Comparison of ENCODE assay signal across 30 mouse cellular contexts in genomic region chr12:86010656-86011055, GRCm38 (mm10).
DNase-seq lines count a peak whose midpoint lies in the region; ATAC-seq and TF ChIP-seq lines count a peak whose summit lies in the region.
"Had no signal": no experiment of that assay in that cellular context is flagged by ENCODE, and none has a peak within 500 bp of the region (broad histone marks: within the 10 kb centered on the region; RNA-seq: fewer than 3 reads in every experiment).

No protein-coding gene starts in this region.

- no peak for TF ChIP-seq CTCF in embryonic fibroblast, embryonic 13.5 days (IDR thresholded peaks at IDR 0.05; ENCODE audit: borderline replicate concordance, insufficient read depth, low read length)

- no peak for TF ChIP-seq POLR2A in embryonic fibroblast, embryonic 13.5 days (IDR thresholded peaks at IDR 0.05; ENCODE audit: low read depth, low read length)

- H3K9ac ChIP-seq in limb, embryonic 12.5 days (replicated peaks), result no peak overlapping the region
- H3K9ac ChIP-seq in embryonic facial prominence, embryonic 13.5 days, result no peak overlapping the region
- H3K9ac ChIP-seq in intestine, embryonic 16.5 days (ENCODE audit: low read depth, low read length), result no peak overlapping the region
- H3K9ac ChIP-seq: forebrain, embryonic 13.5 days; heart, embryonic 13.5 days; hindbrain, embryonic 14.5 days had no signal

- no peak for ATAC-seq in limb, embryonic 12.5 days (ENCODE audit: insufficient number of reproducible peaks, insufficient read depth, low FRiP score, low TSS enrichment, low read depth)
- ATAC-seq in embryonic facial prominence, embryonic 13.5 days (ENCODE audit: insufficient number of reproducible peaks, insufficient read depth, low FRiP score, low TSS enrichment, low read depth), result no peak
- ATAC-seq in intestine, embryonic 16.5 days, result no peak
- ATAC-seq: activated CD4-positive, CD25-positive, alpha-beta regulatory T cell, adult 4 months; CD4-positive, CD25-positive, alpha-beta regulatory T cell, adult 4 months; forebrain, embryonic 13.5 days; forebrain, embryonic 16.5 days; hindbrain, postnatal 0 days; inflammation-experienced regulatory T-cells, adult 6 months; intestine, postnatal 0 days had no signal

- H3K4me1 ChIP-seq in limb, embryonic 12.5 days (replicated peaks), result peaks cover 22% of the 10 kb centered on the region
- peaks cover 15% of the 10 kb centered on the region for H3K4me1 ChIP-seq in limb, embryonic 10.5 days
- H3K4me1 ChIP-seq in embryonic facial prominence, embryonic 13.5 days, result peaks cover 70% of the 10 kb centered on the region
- H3K4me1 ChIP-seq in embryonic fibroblast, embryonic 13.5 days (ENCODE audit: control insufficient read depth, insufficient read depth, low read length), result peaks cover 41% of the 10 kb centered on the region
- peaks cover 12% of the 10 kb centered on the region for H3K4me1 ChIP-seq in intestine, embryonic 16.5 days (ENCODE audit: control insufficient read depth, insufficient read depth, low read length)

- 66% methylated on average over 5 of the region's 5 CpGs for WGBS in limb, embryonic 12.5 days
- 91% methylated on average over 5 of the region's 5 CpGs for whole genome bisulfite sequencing in limb, embryonic 10.5 days
- WGBS in embryonic facial prominence, embryonic 13.5 days, result 22% methylated on average over 5 of the region's 5 CpGs
- WGBS in intestine, embryonic 16.5 days, result 66% methylated on average over 5 of the region's 5 CpGs

- DNase-seq in limb, embryonic 10.5 days (ENCODE audit: low spot score), result no peak
- no peak for DNase-seq in adrenal gland, postnatal 4 days (ENCODE audit: low spot score in 2 of 2)
- no peak for DNase-seq in cerebellum, postnatal 4 days (ENCODE audit: low spot score in 2 of 2)
- DNase-seq: adrenal gland, adult 8-10 months; adrenal gland, postnatal 25 days; cerebellum, adult 11 months; cerebellum, adult 2 months; cerebellum, adult 9-11 months; cerebellum, postnatal 25 days; embryo, embryonic 11 days; gastrocnemius, postnatal 10 days; gastrocnemius, postnatal 36 days; heart, adult 2 months; heart, postnatal 14 days; heart, postnatal 4 days had no signal

- H3K27me3 ChIP-seq in limb, embryonic 12.5 days, result no peaks in the 10 kb centered on the region
- no peaks in the 10 kb centered on the region for H3K27me3 ChIP-seq in limb, embryonic 10.5 days (ENCODE audit: low read depth, poor library complexity, severe bottlenecking)
- no peaks in the 10 kb centered on the region for H3K27me3 ChIP-seq in embryonic facial prominence, embryonic 13.5 days
- no peaks in the 10 kb centered on the region for H3K27me3 ChIP-seq in intestine, embryonic 16.5 days (replicated peaks; ENCODE audit: control insufficient read depth, insufficient read depth, low read length)
- H3K27me3 ChIP-seq: forebrain, embryonic 13.5 days; heart, embryonic 13.5 days had no signal

- H3K4me3 ChIP-seq in limb, embryonic 12.5 days (replicated peaks), result no peak overlapping the region
- H3K4me3 ChIP-seq in limb, embryonic 10.5 days, result no peak overlapping the region
- no peak overlapping the region for H3K4me3 ChIP-seq in embryonic facial prominence, embryonic 13.5 days
- H3K4me3 ChIP-seq in embryonic fibroblast, embryonic 13.5 days (ENCODE audit: insufficient read depth, low read length), result no peak overlapping the region
- no peak overlapping the region for H3K4me3 ChIP-seq in intestine, embryonic 16.5 days (ENCODE audit: low read length)
- H3K4me3 ChIP-seq: forebrain, embryonic 10.5 days; forebrain, embryonic 13.5 days; heart, adult 2 months; heart, embryonic 10.5 days; heart, embryonic 13.5 days had no signal

- 0 out of 2 replicates have a peak overlapping the region, but pooled peaks have one; percentile 23 for H3K27ac ChIP-seq in limb, embryonic 12.5 days
- H3K27ac ChIP-seq in limb, embryonic 10.5 days, result no peak overlapping the region
- H3K27ac ChIP-seq in embryonic facial prominence, embryonic 13.5 days, result peak overlapping the region; percentile 84
- peak overlapping the region; percentile 91 for H3K27ac ChIP-seq in embryonic fibroblast, embryonic 13.5 days (ENCODE audit: insufficient read depth, low read length)
- H3K27ac ChIP-seq in intestine, embryonic 16.5 days (ENCODE audit: low read length), result no peak overlapping the region
- H3K27ac ChIP-seq: forebrain, embryonic 10.5 days; forebrain, embryonic 13.5 days; heart, adult 2 months; heart, embryonic 10.5 days; heart, embryonic 13.5 days; hindbrain, embryonic 14.5 days; hindbrain, postnatal 0 days had no signal

- no peak overlapping the region for H3K4me2 ChIP-seq in limb, embryonic 12.5 days
- H3K4me2 ChIP-seq in embryonic facial prominence, embryonic 13.5 days, result no peak overlapping the region
- H3K4me2 ChIP-seq in intestine, embryonic 16.5 days (ENCODE audit: low read depth, low read length), result no peak overlapping the region
- H3K4me2 ChIP-seq: forebrain, embryonic 13.5 days; heart, embryonic 13.5 days; hindbrain, embryonic 14.5 days had no signal

- peaks cover 8% of the 10 kb centered on the region; the same call in 1 of the 2 replicates for H3K36me3 ChIP-seq in limb, embryonic 12.5 days
- H3K36me3 ChIP-seq in limb, embryonic 10.5 days, result peaks cover 12% of the 10 kb centered on the region; the same call in 1 of the 2 replicates
- H3K36me3 ChIP-seq in embryonic facial prominence, embryonic 13.5 days, result no peaks in the 10 kb centered on the region
- no peaks in the 10 kb centered on the region for H3K36me3 ChIP-seq in intestine, embryonic 16.5 days (ENCODE audit: control insufficient read depth, insufficient read depth, low read length)
- H3K36me3 ChIP-seq: forebrain, embryonic 10.5 days had no signal

- no peaks in the 10 kb centered on the region for H3K9me3 ChIP-seq in limb, embryonic 12.5 days
- H3K9me3 ChIP-seq in limb, embryonic 10.5 days (replicated peaks), result no peaks in the 10 kb centered on the region
- H3K9me3 ChIP-seq in embryonic facial prominence, embryonic 13.5 days, result no peaks in the 10 kb centered on the region
- H3K9me3 ChIP-seq in intestine, embryonic 16.5 days (ENCODE audit: control insufficient read depth, low read length), result no peaks in the 10 kb centered on the region
- H3K9me3 ChIP-seq: forebrain, embryonic 10.5 days; forebrain, embryonic 13.5 days; heart, embryonic 10.5 days; heart, embryonic 13.5 days had no signal

Comparison
In these comparisons a context has a peak if more than half of its experiments do, and no peak if none do; other contexts are left out.
1. H3K27ac ChIP-seq: peak in limb, embryonic 12.5 days (single experiment), embryonic facial prominence, embryonic 13.5 days (single experiment) and embryonic fibroblast, embryonic 13.5 days (single experiment); none in limb, embryonic 10.5 days (single experiment) and intestine, embryonic 16.5 days (single experiment).